Mouse (Mus musculus) neural tube, embryonic 13.5 days (tissue): ENCODE results near the gene Lrrn2. TPM values are rescaled to one million over a fixed set of nuclear protein-coding genes. Genes with fewer than 3 reads are reported as not detected.

Source experiments
- ATAC-seq: fragments of 200-750 bp; cut with Nextera tagmentation; 2 replicates; pipeline ENCODE4 v1.8.0; 2017; ENCODE audit warnings: low read depth, mild to moderate bottlenecking, moderate TSS enrichment, moderate library complexity
- H3K27ac ChIP-seq: fragments of 300-500 bp; sonication (generic); replicated peaks from 2 replicates; pipeline ENCODE4 v1.5.1; 2015; ENCODE audit warnings: moderate library complexity, mild to moderate bottlenecking, inconsistent platforms
- H3K27me3 ChIP-seq: fragments of 300-500 bp; sonication (generic); 2 replicates; pipeline ENCODE4 v1.6.1; 2015; ENCODE audit warnings: mild to moderate bottlenecking, inconsistent platforms
- H3K36me3 ChIP-seq: fragments of 300-500 bp; sonication (generic); 2 replicates; pipeline ENCODE4 v1.6.1; 2015; ENCODE audit warnings: mild to moderate bottlenecking, inconsistent platforms
- H3K4me1 ChIP-seq: fragments of 300-500 bp; sonication (generic); replicated peaks from 2 replicates; pipeline ENCODE4 v1.6.1; 2015; ENCODE audit warnings: inconsistent platforms
- H3K4me2 ChIP-seq: fragments of 300-500 bp; sonication (generic); 2 replicates; pipeline ENCODE4 v1.6.1; 2015; ENCODE audit warnings: inconsistent platforms, mild to moderate bottlenecking, moderate library complexity
- H3K4me3 ChIP-seq: fragments of 300-500 bp; sonication (generic); 2 replicates; pipeline ENCODE4 v1.5.1; 2015; ENCODE audit warnings: mild to moderate bottlenecking, inconsistent platforms
- H3K9ac ChIP-seq: fragments of 300-500 bp; sonication (generic); 2 replicates; pipeline ENCODE4 v1.6.1; 2015; ENCODE audit warnings: moderate library complexity, mild to moderate bottlenecking, inconsistent platforms
- H3K9me3 ChIP-seq: fragments of 300-500 bp; sonication (generic); 2 replicates; pipeline ENCODE4 v1.6.1; 2016; ENCODE audit warnings: inconsistent platforms
- WGBS: fragments of 180-500 bp; shearing (Covaris S2); methylation state at CpG from one replicate; pipeline ENCODE4 v1.1.7; 2015; 5-methylcytosine and 5-hydroxymethylcytosine counted together
- polyA plus RNA-seq: library from polyadenylated mRNA; unstranded; fragments of >200 nt; fragmentation: Nextera tagmentation; extraction: Ambion mirVana; gene quantifications from 2 replicates; pipeline ENCODE4 v1.2.1, GENCODE M21; 2015

The Lrrn2 gene
- polyA plus RNA-seq, 1 experiment from 2014 or later, result 26.8 TPM

DNA sequence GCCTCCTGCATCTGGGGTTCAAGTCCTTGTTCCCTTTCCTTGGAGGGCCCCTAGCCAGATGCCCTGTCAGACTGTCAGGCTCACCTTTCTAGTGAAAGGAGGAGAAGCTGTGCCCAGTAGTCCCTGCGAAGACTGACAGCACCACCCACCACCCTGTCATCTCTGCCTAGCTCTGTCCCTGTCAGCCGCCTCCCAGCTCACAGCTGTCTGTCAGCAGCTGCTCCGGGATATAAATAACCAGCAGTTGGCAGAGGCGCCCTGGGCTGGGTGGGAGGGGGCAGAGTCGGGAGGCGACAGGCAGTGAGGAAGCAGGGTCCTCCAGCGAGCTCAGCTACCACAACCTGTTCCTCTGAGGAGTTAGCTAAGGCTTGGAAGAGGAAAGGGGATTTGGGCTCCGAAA is 26.8 kb upstream of the Lrrn2 start:
- Histone ChIP-seq H3K27me3 (no peaks in the 10 kb centered on the region), H3K9ac (no peak overlapping the region), H3K4me3 (no peak overlapping the region), H3K4me2 (no peak overlapping the region), H3K36me3 (no peaks in the 10 kb centered on the region), H3K27ac (no peak overlapping the region), H3K4me1 (peaks cover 9% of the 10 kb centered on the region), H3K9me3 (0 out of 2 replicates have a peak, but pooled peaks cover 3% of the 10 kb centered on the region)
- 38% methylated on average over 8 of the region's 8 CpGs for WGBS
- no peak; the same call in 1 of the 2 replicates for ATAC-seq

DNA sequence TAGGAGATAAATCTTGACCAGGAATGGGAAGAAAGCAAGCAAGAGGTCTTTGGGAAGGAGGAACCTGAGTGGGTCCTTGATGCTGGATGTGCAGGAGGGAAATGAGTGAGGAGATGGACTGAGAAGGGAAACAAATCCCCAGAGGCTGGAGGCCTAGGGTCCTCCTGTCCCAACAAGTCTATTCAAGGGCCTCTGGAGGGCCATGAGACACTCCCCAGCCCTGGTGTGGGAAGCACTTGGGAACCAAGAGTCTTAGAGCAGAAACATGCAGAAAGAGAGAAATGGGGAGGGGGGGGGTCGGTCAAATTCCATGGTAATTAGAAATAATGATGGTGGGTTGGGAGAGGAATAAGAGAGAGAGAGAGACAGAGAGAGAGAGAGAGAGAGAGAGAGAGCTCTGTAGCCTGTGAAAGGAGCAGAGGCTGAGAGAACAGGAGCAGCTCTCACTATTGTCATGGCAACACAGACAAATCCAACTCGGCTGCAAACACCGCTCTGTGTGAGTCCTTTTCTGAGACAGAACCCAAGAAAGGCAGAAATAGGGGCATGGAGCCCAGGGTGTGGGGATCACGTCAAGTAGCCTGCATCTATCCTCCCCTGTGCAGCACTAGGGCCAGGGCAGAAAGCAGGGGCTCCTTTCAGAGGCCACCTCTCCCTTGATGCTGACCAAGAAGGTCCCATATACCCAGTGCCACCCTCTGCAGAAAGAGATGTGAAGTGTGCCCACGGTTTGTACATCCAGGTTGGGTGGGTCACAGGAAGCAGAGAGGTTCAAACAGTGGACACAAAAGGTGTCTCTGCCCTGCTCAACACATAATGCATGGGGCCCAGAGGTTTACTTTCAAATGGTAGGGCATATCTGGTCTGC is 21.3 kb upstream of the Lrrn2 start:
- H3K4me2 ChIP-seq, result no peak overlapping the region
- no peaks in the 10 kb centered on the region for H3K27me3 ChIP-seq
- peaks cover 17% of the 10 kb centered on the region for H3K4me1 ChIP-seq
- no peaks in the 10 kb centered on the region for H3K36me3 ChIP-seq
- peak; percentile 82 for ATAC-seq
- no peak overlapping the region for H3K9ac ChIP-seq
- H3K9me3 ChIP-seq, result no peaks in the 10 kb centered on the region
- WGBS, result 33% methylated on average over 5 of the region's 5 CpGs
- H3K4me3 ChIP-seq, result no peak overlapping the region
- H3K27ac ChIP-seq, result no peak overlapping the region

DNA sequence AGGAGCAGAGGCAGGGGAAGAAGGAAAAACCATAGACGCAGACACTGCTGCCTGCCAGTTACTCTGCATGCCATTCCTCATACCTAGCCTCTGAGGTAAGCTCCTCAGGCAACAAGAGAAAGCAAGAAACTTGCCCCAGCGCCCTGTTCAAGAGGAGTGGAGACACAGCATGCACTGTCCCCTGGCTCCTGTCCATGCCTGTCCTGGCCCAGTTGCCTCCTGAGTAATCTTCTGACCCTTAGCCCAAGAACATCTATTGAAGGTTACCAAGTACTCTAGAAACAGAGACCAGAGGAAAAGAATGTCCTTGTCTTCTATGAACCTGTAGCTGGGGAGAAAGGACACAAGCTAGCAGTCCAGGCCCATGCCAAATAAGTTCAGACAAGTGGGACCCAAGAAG is 15.9 kb upstream of the Lrrn2 start:
- H3K27ac ChIP-seq, result no peak overlapping the region
- no peaks in the 10 kb centered on the region for H3K9me3 ChIP-seq
- H3K4me3 ChIP-seq, result no peak overlapping the region
- no peaks in the 10 kb centered on the region for H3K36me3 ChIP-seq
- no peak for ATAC-seq
- H3K4me2 ChIP-seq, result no peak overlapping the region
- no peaks in the 10 kb centered on the region for H3K27me3 ChIP-seq
- 89% methylated on average over 2 of the region's 2 CpGs for WGBS
- no peak overlapping the region for H3K9ac ChIP-seq
- H3K4me1 ChIP-seq, result peaks cover 7% of the 10 kb centered on the region

DNA sequence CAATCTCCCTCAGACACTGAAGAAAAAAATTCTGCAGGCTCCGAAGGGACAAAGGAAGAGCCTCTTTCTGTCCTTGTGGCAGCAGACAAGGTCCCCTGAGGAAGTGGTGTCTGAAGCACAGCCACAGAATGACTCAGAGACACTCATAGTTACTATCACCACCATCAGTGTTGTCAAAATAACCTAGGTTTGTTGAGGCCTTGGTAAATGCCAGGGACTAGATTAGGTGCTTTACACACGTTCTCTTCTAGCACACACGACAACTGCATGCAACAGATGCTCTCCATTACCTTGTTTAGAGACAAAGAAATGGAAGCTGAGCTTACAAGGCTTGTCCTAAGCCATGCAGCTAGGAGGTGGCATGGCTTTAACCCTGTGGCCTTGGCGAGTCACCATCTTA is 14.5 kb upstream of the Lrrn2 start:
- no peak overlapping the region for H3K27ac ChIP-seq
- no peaks in the 10 kb centered on the region for H3K4me1 ChIP-seq
- no peak overlapping the region for H3K9ac ChIP-seq
- ATAC-seq, result no peak
- H3K9me3 ChIP-seq, result no peaks in the 10 kb centered on the region
- H3K27me3 ChIP-seq, result no peaks in the 10 kb centered on the region
- H3K4me3 ChIP-seq, result no peak overlapping the region
- WGBS, result 91% methylated on average over 4 of the region's 4 CpGs
- no peak overlapping the region for H3K4me2 ChIP-seq
- no peaks in the 10 kb centered on the region for H3K36me3 ChIP-seq

DNA sequence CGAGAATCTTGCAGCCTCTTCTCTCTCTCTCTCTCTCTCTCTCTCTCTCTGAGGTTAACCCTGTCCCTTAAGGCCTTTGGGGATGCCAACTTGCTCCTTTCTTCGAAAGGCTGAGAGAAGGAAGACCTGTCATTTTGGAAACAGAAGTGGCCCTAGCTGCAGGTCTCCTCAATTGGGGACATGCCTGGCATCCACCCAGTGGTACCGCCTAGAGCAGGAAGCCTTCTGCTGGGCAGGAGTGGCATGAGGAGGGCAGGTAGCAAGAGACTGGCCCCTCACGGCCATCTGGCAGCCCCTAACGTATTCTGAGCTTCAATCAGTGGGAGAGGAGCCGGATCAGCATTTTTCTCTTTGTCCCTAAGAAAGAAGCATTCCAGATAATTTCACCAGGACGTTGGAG is 9.7 kb upstream of the Lrrn2 start:
- Histone ChIP-seq H3K4me3 (no peak overlapping the region), H3K4me1 (no peaks in the 10 kb centered on the region), H3K4me2 (no peak overlapping the region), H3K36me3 (no peaks in the 10 kb centered on the region), H3K27me3 (no peaks in the 10 kb centered on the region), H3K9ac (no peak overlapping the region), H3K9me3 (no peaks in the 10 kb centered on the region), H3K27ac (no peak overlapping the region)
- WGBS, result 64% methylated on average over 7 of the region's 7 CpGs
- ATAC-seq, result no peak

DNA sequence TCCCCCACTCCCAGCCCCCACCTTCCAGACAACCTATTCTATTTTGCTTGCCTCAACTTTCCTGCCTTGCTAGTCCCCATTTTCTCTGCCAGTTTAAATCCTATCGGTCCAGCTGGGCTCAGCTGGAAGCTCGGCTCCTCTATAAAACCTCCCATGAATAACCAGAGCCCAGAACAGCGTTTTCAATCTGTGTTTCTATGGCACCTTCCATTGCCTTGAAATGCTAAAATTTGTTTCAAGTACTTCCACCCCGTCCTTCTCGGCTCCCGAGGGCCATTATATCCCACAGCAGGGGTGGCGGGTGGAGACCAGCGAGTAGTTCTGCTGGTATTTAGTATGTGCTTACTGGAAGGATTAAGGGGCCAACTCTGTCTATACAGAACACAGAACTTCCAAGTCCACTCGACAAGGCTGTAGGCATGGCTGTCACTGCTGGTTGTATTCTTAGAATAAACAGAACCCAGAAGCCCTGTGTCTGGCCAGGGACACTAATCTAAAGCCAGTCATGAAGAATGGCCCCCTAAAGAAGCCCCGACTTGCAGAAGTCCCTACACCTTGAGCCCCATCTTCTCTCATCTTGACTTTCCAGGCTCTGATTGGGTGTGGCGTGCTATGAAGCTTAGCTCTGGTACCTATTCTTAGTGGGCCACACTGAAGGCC is 992 bp upstream of the Lrrn2 start:
- 18% methylated on average over 11 of the region's 11 CpGs for WGBS
- Histone ChIP-seq H3K9ac (0 out of 2 replicates have a peak overlapping the region, but pooled peaks have one; percentile 88), H3K4me1 (peaks cover 35% of the 10 kb centered on the region), H3K27me3 (peaks cover 38% of the 10 kb centered on the region), H3K36me3 (no peaks in the 10 kb centered on the region), H3K27ac (no peak overlapping the region), H3K4me3 (no peak overlapping the region), H3K9me3 (no peaks in the 10 kb centered on the region), H3K4me2 (no peak overlapping the region)
- no peak for ATAC-seq

DNA sequence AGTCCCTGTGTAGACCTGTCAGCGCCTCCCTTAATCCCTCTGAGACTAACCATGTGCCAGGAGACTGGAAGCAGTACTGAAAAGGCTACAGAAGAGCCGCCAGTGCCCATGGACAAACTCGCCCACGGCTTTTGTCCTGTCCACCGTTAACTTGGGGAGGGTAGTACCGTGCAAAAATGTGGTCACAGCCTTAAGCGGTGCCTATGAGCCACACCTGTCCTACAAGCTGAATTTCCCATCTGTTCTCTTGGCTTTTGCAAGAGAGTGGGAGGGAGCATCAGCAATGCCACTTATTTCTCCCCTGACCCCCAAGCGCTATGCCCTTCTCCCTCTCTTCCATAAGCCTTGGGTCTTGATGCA is 292 bp upstream of the Lrrn2 start:
- no peak for ATAC-seq
- Histone ChIP-seq H3K27me3 (peaks cover 38% of the 10 kb centered on the region), H3K4me3 (peak overlapping the region; percentile 75), H3K4me2 (peak overlapping the region; percentile 90), H3K36me3 (no peaks in the 10 kb centered on the region), H3K9me3 (no peaks in the 10 kb centered on the region), H3K27ac (peak overlapping the region; percentile 84; the same call in 1 of the 2 replicates), H3K9ac (peak overlapping the region; percentile 88), H3K4me1 (peaks cover 35% of the 10 kb centered on the region)
- 14% methylated on average over 8 of the region's 8 CpGs for WGBS

DNA sequence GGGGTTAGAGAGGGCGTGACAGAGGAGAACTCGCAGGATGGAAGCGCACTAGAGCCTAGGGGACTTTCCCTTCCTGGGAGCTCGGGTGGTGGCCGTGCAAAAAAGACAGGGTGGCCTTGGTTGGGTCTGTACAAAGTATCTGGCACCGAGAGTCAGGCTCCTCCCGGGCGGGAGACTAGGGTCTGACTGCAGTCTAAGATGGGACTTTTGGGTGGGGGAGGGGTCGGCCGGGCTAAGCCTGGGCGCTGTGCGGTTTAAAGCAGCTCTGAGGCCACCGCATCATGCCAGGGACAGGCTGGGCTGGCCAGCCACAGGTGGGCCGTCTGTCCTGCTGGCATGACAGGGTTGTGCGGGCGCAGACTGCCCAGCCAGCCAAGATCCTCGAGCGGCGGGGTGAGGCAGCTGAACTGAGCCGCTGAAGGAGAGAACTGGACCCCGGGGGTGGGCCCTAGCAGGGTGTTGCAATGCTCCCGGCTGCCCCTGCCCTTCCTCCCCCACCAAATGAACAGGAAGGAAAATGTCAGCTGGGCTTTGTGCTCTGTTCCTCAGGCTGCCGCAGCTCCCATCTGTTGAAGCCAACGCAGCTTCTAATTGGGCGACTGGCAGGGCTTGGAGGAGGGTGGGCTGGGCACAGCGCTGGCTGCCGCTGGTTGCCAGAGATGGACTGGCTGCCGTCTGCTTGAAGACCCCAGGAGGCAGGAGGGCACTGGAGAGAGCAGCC is 1.1 kb downstream of the Lrrn2 start:
- ATAC-seq, result peak; percentile 54
- Histone ChIP-seq H3K4me3 (peak overlapping the region; percentile 75), H3K4me1 (peaks cover 43% of the 10 kb centered on the region), H3K9ac (peak overlapping the region; percentile 88), H3K36me3 (no peaks in the 10 kb centered on the region), H3K9me3 (no peaks in the 10 kb centered on the region), H3K4me2 (peak overlapping the region; percentile 90), H3K27ac (peak overlapping the region; percentile 84), H3K27me3 (peaks cover 38% of the 10 kb centered on the region)
- WGBS, result under 1% methylated on average over 28 of the region's 28 CpGs

DNA sequence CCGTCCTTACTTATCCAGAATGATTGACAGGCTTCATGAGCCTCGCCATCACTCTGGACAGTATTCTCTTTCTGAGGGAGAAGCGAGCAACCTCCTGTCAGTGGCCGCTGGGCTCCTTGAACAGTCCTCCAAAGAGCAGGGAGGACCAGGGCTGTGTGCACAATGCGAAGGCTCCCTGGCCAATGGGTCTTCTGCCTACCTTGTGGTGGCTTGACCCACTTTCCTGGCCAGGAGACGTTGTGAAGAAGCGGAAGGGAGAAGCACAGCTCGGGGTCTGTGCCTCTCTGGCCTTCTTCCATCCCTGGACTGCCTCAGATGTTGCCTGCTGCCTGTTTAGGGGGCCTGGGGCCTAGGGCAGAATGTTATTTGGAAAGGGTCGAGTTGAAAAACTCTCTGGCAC is 1.8 kb downstream of the Lrrn2 start:
- peaks cover 49% of the 10 kb centered on the region for H3K4me1 ChIP-seq
- peak overlapping the region; percentile 75 for H3K4me3 ChIP-seq
- H3K27me3 ChIP-seq, result peaks cover 38% of the 10 kb centered on the region
- 38% methylated on average over 9 of the region's 9 CpGs for WGBS
- ATAC-seq, result no peak
- peak overlapping the region; percentile 90 for H3K4me2 ChIP-seq
- H3K9me3 ChIP-seq, result no peaks in the 10 kb centered on the region
- H3K27ac ChIP-seq, result peak overlapping the region; percentile 84
- peak overlapping the region; percentile 88 for H3K9ac ChIP-seq
- no peaks in the 10 kb centered on the region for H3K36me3 ChIP-seq

DNA sequence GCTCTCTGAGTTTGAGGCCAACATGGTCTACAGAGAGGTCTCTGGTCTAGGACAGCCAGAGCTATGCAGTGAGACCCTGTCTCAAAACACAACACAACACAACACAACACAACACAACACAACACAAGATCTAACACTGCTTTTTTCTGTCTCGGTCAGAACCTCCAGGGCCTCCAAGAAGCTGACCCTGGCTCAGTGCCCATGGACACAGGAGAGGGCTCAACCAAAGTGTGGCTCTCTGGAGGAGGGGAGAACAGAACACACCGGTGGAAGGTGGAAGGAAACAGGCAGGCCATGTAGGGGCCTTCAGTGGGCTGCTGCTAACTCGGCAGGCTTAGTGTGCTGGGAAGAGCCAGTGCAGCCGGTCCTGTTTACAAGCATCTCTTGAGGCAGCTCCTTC is 5.6 kb downstream of the Lrrn2 start:
- no peak overlapping the region for H3K4me2 ChIP-seq
- H3K9me3 ChIP-seq, result no peaks in the 10 kb centered on the region
- H3K27ac ChIP-seq, result peak overlapping the region; percentile 3; the same call in 1 of the 2 replicates
- peaks cover 43% of the 10 kb centered on the region for H3K4me1 ChIP-seq
- H3K27me3 ChIP-seq, result peaks cover 10% of the 10 kb centered on the region
- 31% methylated on average over 4 of the region's 4 CpGs for WGBS
- no peak overlapping the region for H3K4me3 ChIP-seq
- no peaks in the 10 kb centered on the region for H3K36me3 ChIP-seq
- no peak for ATAC-seq
- no peak overlapping the region; the same call in 1 of the 2 replicates for H3K9ac ChIP-seq

DNA sequence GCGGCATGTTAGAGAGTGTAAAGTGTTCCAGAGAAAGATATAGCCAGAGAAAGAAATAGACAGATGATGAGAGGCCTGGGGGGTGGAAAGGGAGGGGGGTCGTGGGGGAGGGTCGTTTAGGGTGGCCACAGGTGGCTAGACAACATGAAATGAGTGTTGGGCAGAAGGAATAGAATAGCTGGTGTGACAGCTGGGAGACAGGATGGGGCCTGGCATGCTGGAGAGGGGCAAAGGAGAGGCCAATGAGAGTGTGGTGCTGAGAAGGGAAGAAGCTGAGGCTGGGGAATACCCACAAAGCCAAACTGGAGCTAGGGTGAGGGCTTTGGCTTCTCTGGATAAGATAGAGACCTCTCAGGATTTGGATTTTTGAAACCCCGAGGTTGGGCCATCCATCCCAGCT is 6.6 kb downstream of the Lrrn2 start:
- Histone ChIP-seq H3K27ac (no peak overlapping the region), H3K4me2 (no peak overlapping the region), H3K4me3 (no peak overlapping the region), H3K36me3 (no peaks in the 10 kb centered on the region), H3K27me3 (peaks cover 10% of the 10 kb centered on the region), H3K4me1 (peaks cover 38% of the 10 kb centered on the region), H3K9me3 (no peaks in the 10 kb centered on the region), H3K9ac (no peak overlapping the region)
- no peak for ATAC-seq
- WGBS, result 54% methylated on average over 4 of the region's 4 CpGs

DNA sequence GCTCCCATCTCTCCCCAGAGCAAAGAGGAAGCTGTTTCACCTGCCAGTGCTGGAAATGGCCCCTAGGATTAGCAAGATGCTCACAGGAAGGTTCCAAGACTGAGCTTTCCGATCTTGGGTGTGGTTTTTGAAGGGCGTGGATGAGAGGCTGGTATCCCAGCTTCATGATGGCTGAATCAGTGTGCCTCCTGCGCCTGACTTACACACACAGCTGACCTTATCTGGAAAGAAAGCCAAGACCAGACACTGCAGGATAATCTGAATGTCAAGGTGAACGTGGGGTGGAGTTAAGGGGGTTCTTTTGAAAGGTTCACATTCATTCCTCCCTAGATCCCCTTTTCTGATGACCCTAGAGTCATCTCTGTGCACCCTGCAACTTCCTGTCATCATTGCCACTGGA is 8.7 kb downstream of the Lrrn2 start:
- no peak overlapping the region for H3K4me2 ChIP-seq
- H3K27me3 ChIP-seq, result no peaks in the 10 kb centered on the region
- H3K36me3 ChIP-seq, result peaks cover 7% of the 10 kb centered on the region; the same call in 1 of the 2 replicates
- 87% methylated on average over 4 of the region's 4 CpGs for WGBS
- no peak overlapping the region for H3K4me3 ChIP-seq
- no peak for ATAC-seq
- no peak overlapping the region for H3K9ac ChIP-seq
- H3K4me1 ChIP-seq, result peaks cover 28% of the 10 kb centered on the region
- H3K27ac ChIP-seq, result no peak overlapping the region
- H3K9me3 ChIP-seq, result no peaks in the 10 kb centered on the region
